Mouse (Mus musculus): ENCODE measurements around the gene Lep.

DNA sequence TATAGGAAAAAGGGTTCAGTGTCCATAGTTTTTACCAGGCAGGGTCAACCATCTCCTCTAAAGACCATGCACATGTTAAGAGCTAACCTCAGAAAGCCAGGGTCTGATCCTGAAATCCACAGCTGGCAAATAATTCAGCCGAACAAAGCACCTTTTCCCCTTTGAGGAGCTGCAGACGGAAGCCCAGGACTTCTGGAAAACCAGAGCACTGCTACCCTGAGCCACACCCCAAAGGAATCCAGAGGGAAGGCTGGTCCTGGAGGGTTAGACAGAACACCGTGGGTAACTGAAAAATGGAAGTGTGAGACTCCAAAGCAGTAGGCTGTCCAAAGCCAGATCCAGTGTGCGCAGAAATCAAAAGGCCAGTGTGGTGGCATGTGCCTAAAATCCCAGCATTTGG, 58.9 kb downstream of the Lep start:
- TF ChIP-seq CTCF (IDR thresholded peaks at IDR 0.05; ENCODE audit: extremely low read depth, insufficient read depth, low read length) (no peak), POLR2A (IDR thresholded peaks at IDR 0.05; ENCODE audit: extremely low read depth, insufficient read depth, low read length) (no peak)

All from cortical plate, adult 2 months (tissue).